ENCODE assay signal across 14 mouse cellular contexts in the genomic region with DNA sequence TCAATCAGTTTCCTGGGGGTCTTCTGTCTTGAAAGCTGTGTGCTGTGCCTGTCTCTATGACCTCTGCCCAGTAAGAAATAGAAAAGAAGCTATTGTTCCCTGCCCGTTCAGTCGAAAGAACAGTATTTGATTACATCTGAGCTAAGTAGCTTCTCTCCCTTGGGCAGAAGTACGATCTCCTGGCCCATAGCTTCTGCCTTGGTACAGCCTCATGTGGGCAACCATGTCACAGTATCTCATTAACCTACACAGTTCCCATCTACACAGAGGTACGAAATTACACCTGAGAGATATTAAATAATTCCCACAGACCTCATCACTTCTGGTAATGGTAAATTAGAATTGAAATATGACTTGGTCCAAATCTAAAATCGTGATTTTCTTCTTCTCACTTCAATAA.
"Had no signal": no experiment of that assay in that cellular context is flagged by ENCODE, and none has a peak within 500 bp of the region (broad histone marks: within the 10 kb centered on the region; RNA-seq: fewer than 3 reads in every experiment).

No protein-coding gene starts in this region.

- DNase-seq: kidney, adult 8-10 months; kidney, postnatal 10 days; kidney, postnatal 36 days; layer of hippocampus, postnatal 36 days; liver, embryonic 13.5 days; lung, adult 2 months; right cerebral cortex, postnatal 25 days; spleen, adult 18-20 months; thymus, postnatal 25 days had no signal

- H3K9me3 ChIP-seq: kidney, embryonic 15.5 days; liver, embryonic 13.5 days; midbrain, embryonic 13.5 days; stomach, embryonic 15.5 days had no signal

- H3K36me3 ChIP-seq: kidney, embryonic 15.5 days; liver, embryonic 13.5 days; midbrain, embryonic 13.5 days; stomach, embryonic 15.5 days had no signal

- H3K27me3 ChIP-seq: kidney, embryonic 15.5 days; liver, embryonic 13.5 days; midbrain, embryonic 13.5 days; stomach, embryonic 15.5 days had no signal

- ATAC-seq: midbrain, embryonic 13.5 days had no signal

- H3K4me2 ChIP-seq: kidney, embryonic 15.5 days; liver, embryonic 13.5 days; midbrain, embryonic 13.5 days; stomach, embryonic 15.5 days had no signal

- H3K9ac ChIP-seq: kidney, embryonic 15.5 days; liver, embryonic 13.5 days; midbrain, embryonic 13.5 days; stomach, embryonic 15.5 days had no signal

- H3K4me1 ChIP-seq: kidney, embryonic 15.5 days; liver, embryonic 13.5 days; midbrain, embryonic 13.5 days; stomach, embryonic 15.5 days had no signal

- H3K4me3 ChIP-seq: kidney, embryonic 15.5 days; left cerebral cortex, adult 2 months; liver, embryonic 13.5 days; midbrain, embryonic 13.5 days; stomach, embryonic 15.5 days had no signal

- H3K27ac ChIP-seq: kidney, embryonic 15.5 days; left cerebral cortex, adult 2 months; liver, embryonic 13.5 days; macrophage; midbrain, embryonic 13.5 days; stomach, embryonic 15.5 days had no signal
